Mouse (Mus musculus) heart, adult 9 months (tissue): Measurements from ENCODE around the gene 1700037H04Rik.

Experiments
- DNase-seq, 2 experiments: peaks; one replicate each; pipeline ENCODE4 v3.0.0; 2022; ENCODE audit warnings: low spot score in 2 of 2

Gene 1700037H04Rik

GRCm38 (mm10) chr2:131179246-131179886 is 19.5 kb upstream of the 1700037H04Rik start:
- DNase-seq: peak; percentile 59 to 60

GRCm38 (mm10) chr2:131178828-131179245 is 19.0 kb upstream of the 1700037H04Rik start:
- DNase-seq: peak in 1 of 2 experiments; percentile 25

- DNase-seq: no peak
Measured at GRCm38 (mm10) chr2:131177932-131178331, 18.1 kb upstream of the 1700037H04Rik start.

GRCm38 (mm10) chr2:131176491-131176890 is 16.6 kb upstream of the 1700037H04Rik start:
- DNase-seq: no peak

GRCm38 (mm10) chr2:131175945-131176309 is 16.0 kb upstream of the 1700037H04Rik start:
- no peak for DNase-seq

GRCm38 (mm10) chr2:131175286-131175944 is 15.5 kb upstream of the 1700037H04Rik start:
- no peak for DNase-seq

- DNase-seq: peak; percentile 75 to 79
Measured at GRCm38 (mm10) chr2:131174700-131175099, 14.8 kb upstream of the 1700037H04Rik start.

- no peak for DNase-seq
Measured at GRCm38 (mm10) chr2:131172322-131172721, 12.4 kb upstream of the 1700037H04Rik start.

GRCm38 (mm10) chr2:131171401-131172104 is 11.7 kb upstream of the 1700037H04Rik start:
- DNase-seq: peak; percentile 52 to 54

GRCm38 (mm10) chr2:131170936-131171335 is 11.1 kb upstream of the 1700037H04Rik start:
- DNase-seq: no peak

- DNase-seq: no peak
Measured at GRCm38 (mm10) chr2:131168914-131169313, 9.0 kb upstream of the 1700037H04Rik start.

- DNase-seq: no peak
Measured at GRCm38 (mm10) chr2:131167984-131168383, 8.1 kb upstream of the 1700037H04Rik start.

- DNase-seq: no peak
Measured at GRCm38 (mm10) chr2:131166172-131166571, 6.3 kb upstream of the 1700037H04Rik start.

GRCm38 (mm10) chr2:131163924-131164323 is 4.0 kb upstream of the 1700037H04Rik start:
- DNase-seq: no peak

- peak in 1 of 2 experiments; percentile 65 for DNase-seq
Measured at GRCm38 (mm10) chr2:131160671-131161111, 810 bp upstream of the 1700037H04Rik start.

GRCm38 (mm10) chr2:131159491-131159910 is 380 bp downstream of the 1700037H04Rik start:
- no peak for DNase-seq

GRCm38 (mm10) chr2:131156987-131157386 is 2.9 kb downstream of the 1700037H04Rik start:
- DNase-seq: no peak

- no peak for DNase-seq
Measured at GRCm38 (mm10) chr2:131154036-131154435, 5.8 kb downstream of the 1700037H04Rik start.

- no peak for DNase-seq
Measured at GRCm38 (mm10) chr2:131152166-131152730, 7.6 kb downstream of the 1700037H04Rik start.

- no peak for DNase-seq
Measured at GRCm38 (mm10) chr2:131149254-131149578, 10.7 kb downstream of the 1700037H04Rik start.

GRCm38 (mm10) chr2:131148353-131149253 is 11.3 kb downstream of the 1700037H04Rik start:
- no peak for DNase-seq
